Mouse (Mus musculus) liver, embryonic 14.5 days (tissue): ENCODE measurements around the gene Gm26661.
A peak's percentile ranks its signal among the peaks of the same experiment; 100 is the strongest.

Experiments used
- CTCF ChIP-seq: IDR thresholded peaks from 2 replicates; pipeline ENCODE4 v1.5.1; 2016; ENCODE audit warnings: antibody characterized with exemption, low read depth, control low read depth
- EP300 ChIP-seq: IDR thresholded peaks from 2 replicates; pipeline ENCODE4 v1.6.1; 2016; ENCODE audit warnings: antibody characterized with exemption, low read depth

DNA sequence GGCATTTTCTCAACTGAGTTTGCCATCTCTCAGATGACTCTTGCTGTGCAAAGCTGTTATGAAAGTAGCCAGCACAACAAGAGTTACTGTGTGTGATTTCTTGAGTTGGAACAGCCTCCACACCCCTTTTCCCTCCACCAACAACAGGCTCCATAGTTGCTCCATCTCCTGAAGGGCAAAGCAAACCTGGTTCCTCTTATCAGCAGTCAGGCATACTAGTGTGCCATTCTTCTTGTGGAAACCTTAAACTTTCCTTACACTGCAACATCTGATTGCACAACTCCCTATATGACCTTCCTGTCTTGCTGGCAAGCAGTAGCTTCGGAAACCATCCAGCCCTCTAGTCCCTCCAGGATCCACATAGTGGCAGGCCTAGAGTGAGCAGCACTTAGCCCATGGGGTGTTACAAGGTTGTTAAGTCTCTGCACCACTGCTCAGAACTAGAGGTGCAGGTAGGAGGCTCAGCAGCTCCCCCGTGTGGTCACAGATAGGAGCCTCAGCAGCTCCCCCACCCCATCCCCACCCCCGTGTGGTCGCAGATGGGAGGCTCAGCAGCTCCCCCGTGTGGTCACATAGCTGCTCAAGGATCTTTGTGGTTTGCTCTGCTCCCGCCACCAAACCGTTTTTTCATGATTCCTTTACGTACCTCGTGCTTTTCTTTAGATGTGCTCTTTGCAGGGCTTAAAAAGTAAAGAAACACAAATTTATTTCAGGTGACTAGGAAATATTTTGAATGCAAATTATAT, 25.6 kb upstream of the Gm26661 start:
- TF ChIP-seq CTCF = peak; percentile 95
- no peak for TF ChIP-seq EP300
